Mouse (Mus musculus): ENCODE results near the gene Ccdc82. TPM values are rescaled to one million over a fixed set of nuclear protein-coding genes. Genes with fewer than 3 reads are reported as not detected.

The Ccdc82 gene
- polyA plus RNA-seq, 1 experiment, result 33.4 TPM

DNA sequence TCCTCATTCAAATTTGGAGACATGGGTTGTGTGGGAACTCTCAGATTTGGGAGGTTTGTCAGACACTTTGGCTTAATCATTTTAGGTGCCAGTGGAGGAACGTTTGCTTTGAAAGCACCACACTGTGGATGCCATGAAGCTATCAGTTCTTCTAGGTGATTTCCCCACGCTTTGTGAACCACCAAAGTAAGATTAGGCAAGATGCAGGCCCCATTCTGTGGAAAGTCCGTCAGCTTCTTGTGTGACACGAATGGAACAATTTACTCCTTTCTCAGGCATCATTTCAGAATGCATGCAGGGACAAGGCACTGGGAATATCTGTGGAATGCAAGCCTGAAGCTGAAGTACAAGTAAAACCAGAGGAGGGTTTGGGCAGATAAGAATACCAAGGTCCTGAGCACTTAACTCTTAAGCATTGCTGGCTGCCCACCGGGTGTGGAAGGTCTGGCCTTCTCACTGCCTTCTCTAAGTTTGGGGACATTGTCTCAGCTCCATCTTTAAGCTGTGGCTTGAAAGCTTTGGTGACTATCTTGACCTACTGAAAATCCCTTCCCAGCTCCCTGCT, 74.1 kb downstream of the Ccdc82 start:
- no peak for TF ChIP-seq POLR2A (IDR thresholded peaks at IDR 0.05; ENCODE audit: borderline replicate concordance, insufficient read depth, low read length)
- no peak for TF ChIP-seq CTCF (IDR thresholded peaks at IDR 0.05; ENCODE audit: borderline replicate concordance, insufficient read depth, low read depth, low read length)

DNA sequence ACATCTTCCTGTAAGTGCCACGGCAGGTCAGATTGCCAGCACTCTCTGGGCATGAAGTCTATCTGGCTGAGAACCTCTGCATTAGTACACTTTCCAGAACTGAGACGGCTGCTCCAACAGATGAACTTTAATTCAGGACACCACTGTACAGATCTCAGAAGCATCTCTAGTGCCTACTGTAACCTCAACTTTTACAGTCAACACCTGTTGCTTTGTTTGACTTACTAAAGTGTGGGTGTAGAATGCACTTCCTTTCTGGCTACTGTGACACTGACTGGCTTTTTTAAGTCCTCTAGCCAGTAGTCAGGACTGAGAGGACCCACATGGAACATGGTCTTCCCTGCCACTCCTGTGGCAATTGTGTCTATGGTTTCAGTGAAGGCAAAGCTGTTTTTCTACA, 76.3 kb downstream of the Ccdc82 start:
- no peak for DNase-seq
- no peak overlapping the region for H3K27ac ChIP-seq (ENCODE audit: insufficient read depth, low read length)
- TF ChIP-seq CTCF (IDR thresholded peaks at IDR 0.05; ENCODE audit: borderline replicate concordance, insufficient read depth, low read depth, low read length) (no peak), POLR2A (IDR thresholded peaks at IDR 0.05; ENCODE audit: borderline replicate concordance, insufficient read depth, low read length) (no peak)
- no peak overlapping the region for H3K4me3 ChIP-seq (replicated peaks; ENCODE audit: insufficient read depth, low read depth, low read length)
- peaks cover 7% of the 10 kb centered on the region; the same call in 1 of the 2 replicates for H3K4me1 ChIP-seq (ENCODE audit: control insufficient read depth, insufficient read depth, low read length)
- 69% methylated on average over 2 of the region's 2 CpGs for WGBS
- no peaks in the 10 kb centered on the region for H3K27me3 ChIP-seq (ENCODE audit: control insufficient read depth, insufficient read depth, low read length)

More for the DNA sequence above, 74.1 kb downstream of the Ccdc82 start:
- 80% methylated on average over 5 of the region's 5 CpGs for WGBS
- Histone ChIP-seq H3K27me3 (ENCODE audit: control insufficient read depth, insufficient read depth, low read length) (no peaks in the 10 kb centered on the region), H3K4me1 (ENCODE audit: control insufficient read depth, insufficient read depth, low read length) (peaks cover 7% of the 10 kb centered on the region; the same call in 1 of the 2 replicates), H3K27ac (ENCODE audit: insufficient read depth, low read length) (no peak overlapping the region), H3K4me3 (replicated peaks; ENCODE audit: insufficient read depth, low read depth, low read length) (no peak overlapping the region)
- DNase-seq, result no peak

DNA sequence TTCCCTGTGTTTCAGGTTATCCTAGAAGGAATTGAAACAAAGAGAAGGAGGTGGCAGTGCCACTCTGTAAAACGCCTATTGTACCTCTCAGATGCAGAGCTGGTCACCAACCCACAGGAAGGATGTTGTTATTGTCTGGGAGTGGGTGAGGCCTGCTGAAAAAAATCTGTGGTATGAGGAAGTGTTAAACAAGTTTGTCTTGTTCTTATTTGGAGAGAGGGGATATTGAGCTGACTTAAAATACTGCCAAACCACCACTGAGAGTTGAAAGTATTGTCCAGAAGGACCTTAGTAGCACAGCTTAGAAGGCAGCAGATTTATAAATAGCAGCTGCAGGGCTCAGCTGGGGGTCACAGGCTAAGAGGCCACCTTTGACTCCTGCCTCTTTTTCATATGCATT, 76.9 kb downstream of the Ccdc82 start:
- Histone ChIP-seq H3K27me3 (ENCODE audit: control insufficient read depth, insufficient read depth, low read length) (no peaks in the 10 kb centered on the region), H3K4me1 (ENCODE audit: control insufficient read depth, insufficient read depth, low read length) (peaks cover 7% of the 10 kb centered on the region; the same call in 1 of the 2 replicates), H3K27ac (ENCODE audit: insufficient read depth, low read length) (no peak overlapping the region), H3K4me3 (replicated peaks; ENCODE audit: insufficient read depth, low read depth, low read length) (no peak overlapping the region)
- WGBS, result 67% methylated on average over 1 of the region's 1 CpGs
- TF ChIP-seq POLR2A (IDR thresholded peaks at IDR 0.05; ENCODE audit: borderline replicate concordance, insufficient read depth, low read length), result no peak
- no peak for TF ChIP-seq CTCF (IDR thresholded peaks at IDR 0.05; ENCODE audit: borderline replicate concordance, insufficient read depth, low read depth, low read length)
- no peak for DNase-seq

Other genes with a start within 250 kb of the Ccdc82 start
- 5.4 and 5.6 TPM in 2 replicates for gene Jrkl, start 1.1 kb upstream of the Ccdc82 start, polyA plus RNA-seq (2012; rRNA removed)
- gene Maml2, start 51.0 kb downstream of the Ccdc82 start, polyA plus RNA-seq (2012; rRNA removed), result 12.3 and 13.4 TPM in 2 replicates
- gene Gm17571, start 199.8 kb downstream of the Ccdc82 start, polyA plus RNA-seq (2012; rRNA removed), result not detected in 2 replicates